Mouse (Mus musculus) forelimb bud, embryonic 11.5 days (tissue): Measurements from ENCODE around the gene Mcemp1.
A peak's percentile ranks its signal among the peaks of the same experiment; 100 is the strongest.

Experiments
- DNase-seq: peaks from one replicate; pipeline ENCODE4 v3.0.0-alpha.2; 2012; ENCODE audit warnings: low read depth, low spot score

Mcemp1 gene

GRCm38 (mm10) chr8:3665507-3665906, at the start of gene Mcemp1:
Gene Mcemp1 (plus strand): TSS chr8:3665754.
- DNase-seq, result no peak

GRCm38 (mm10) chr8:3621199-3621970, 44.2 kb upstream of the Mcemp1 start, which contains the start of the genes Xab2 and Pet100:
Gene Xab2 (minus strand): TSS chr8:3621316.
Gene Pet100 (plus strand): TSS chr8:3621548.
- peak; percentile 100 for DNase-seq

DNA sequence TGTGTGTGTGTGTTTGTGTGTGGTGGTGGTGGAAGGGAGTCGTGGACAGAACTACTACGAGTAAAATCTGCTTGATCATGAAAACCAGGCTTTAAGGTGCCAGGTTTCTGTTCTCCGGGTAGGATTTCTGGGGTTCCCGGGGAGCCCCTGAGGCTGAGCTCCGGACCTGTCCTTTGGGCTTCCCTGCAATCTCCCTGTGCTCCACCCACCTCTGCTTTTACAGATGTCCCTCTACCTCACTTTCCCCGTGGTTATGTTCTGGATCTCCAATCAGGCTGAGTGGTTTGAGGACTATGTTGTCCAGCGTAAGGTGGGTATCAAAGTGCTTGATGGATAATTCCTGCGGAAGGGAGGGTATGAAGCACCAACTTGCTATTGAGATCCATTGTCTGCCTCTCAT, 43.4 kb upstream of the Mcemp1 start:
- no peak for DNase-seq

GRCm38 (mm10) chr8:3625445-3625844, 40.1 kb upstream of the Mcemp1 start, which contains the start of gene Pcp2:
Gene Pcp2 (minus strand): TSS chr8:3625545.
- no peak for DNase-seq

- DNase-seq, result no peak
Measured at GRCm38 (mm10) chr8:3626971-3627370, 38.6 kb upstream of the Mcemp1 start.

GRCm38 (mm10) chr8:3628014-3628413, 37.5 kb upstream of the Mcemp1 start:
- DNase-seq, result peak; percentile 25

- DNase-seq, result peak; percentile 54
Measured at GRCm38 (mm10) chr8:3630647-3631477, 34.7 kb upstream of the Mcemp1 start, which contains the start of gene Stxbp2. Gene Stxbp2 (plus strand): TSS chr8:3630955.

- no peak for DNase-seq
Measured at GRCm38 (mm10) chr8:3631478-3631875, 34.1 kb upstream of the Mcemp1 start.

DNA sequence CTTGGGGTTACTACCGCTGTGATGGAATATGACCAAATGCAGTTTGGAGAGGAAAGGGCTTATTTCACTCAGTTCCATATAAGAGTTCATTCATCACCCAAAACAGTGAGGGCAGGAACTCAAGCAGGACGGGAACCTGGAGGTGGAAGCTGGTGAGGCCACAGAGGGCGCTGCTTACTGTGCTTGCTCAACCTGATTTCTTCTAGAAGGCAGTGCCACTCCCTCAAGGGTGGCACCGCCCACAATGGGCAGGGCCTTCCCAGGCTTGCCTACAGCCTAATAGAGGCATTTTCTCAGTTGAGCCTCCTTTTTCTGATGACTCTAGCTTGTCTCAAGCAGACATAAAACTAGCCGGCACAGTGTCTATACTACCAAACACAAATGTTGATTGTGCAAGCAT, 19.8 kb upstream of the Mcemp1 start:
- no peak for DNase-seq

DNA sequence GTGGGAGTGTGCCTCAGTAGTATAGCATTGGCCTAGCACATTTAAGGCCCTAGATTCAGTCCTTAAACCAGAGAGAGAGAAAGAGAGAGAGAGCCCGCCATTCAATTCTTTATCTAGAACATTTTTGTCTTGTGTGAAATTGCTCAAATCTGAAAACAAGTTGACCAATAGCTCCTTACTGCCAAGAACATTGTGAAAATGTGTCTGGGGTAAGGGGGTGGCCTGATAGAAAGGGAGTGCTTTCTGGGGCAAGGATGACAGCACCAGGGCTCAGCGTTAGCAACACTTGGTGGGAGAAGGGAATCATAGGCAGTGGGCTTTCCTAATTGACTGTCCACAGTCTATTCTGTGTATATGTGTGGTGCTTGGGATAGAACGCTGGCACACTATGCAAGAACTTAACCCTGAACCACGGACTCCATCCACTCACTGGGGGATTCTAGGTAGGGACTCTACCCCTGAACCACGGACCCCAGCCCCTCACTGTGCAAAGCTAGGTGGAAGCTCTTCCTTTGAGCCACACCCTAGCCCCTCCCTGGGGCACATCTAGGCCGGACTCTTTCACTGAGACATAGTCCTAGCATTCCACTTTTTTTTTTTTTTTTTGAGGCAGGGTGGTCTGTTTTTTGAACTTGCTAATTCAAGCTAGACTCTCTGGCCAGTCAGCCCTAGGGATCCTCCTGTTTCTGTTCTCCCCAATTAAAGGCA, 18.6 kb upstream of the Mcemp1 start:
- DNase-seq, result no peak

GRCm38 (mm10) chr8:3647561-3647960, 18.0 kb upstream of the Mcemp1 start:
- DNase-seq, result no peak

- no peak for DNase-seq
Measured at GRCm38 (mm10) chr8:3648268-3648667, 17.3 kb upstream of the Mcemp1 start.

DNA sequence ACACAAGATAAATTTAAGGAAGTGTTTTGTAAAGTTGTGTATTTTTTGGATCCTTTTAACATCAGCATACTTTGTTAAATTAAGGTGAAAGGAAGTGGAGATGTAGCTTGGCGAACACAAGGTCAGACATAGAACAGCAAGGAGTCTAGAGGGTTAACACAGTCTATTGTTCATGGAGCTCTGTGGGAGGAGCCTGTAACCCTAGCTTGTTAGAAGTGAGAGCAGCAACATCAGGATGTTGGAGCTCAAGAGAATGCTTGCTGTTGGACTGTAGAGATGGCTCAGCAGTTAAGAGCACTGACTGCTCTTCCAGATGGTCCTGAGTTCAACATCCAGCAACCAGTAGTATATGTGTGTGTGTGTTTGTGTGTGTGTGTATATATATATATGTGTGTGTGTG, 16.6 kb upstream of the Mcemp1 start:
- peak; percentile 35 for DNase-seq

- DNase-seq, result no peak
Measured at GRCm38 (mm10) chr8:3652845-3653244, 12.7 kb upstream of the Mcemp1 start.

GRCm38 (mm10) chr8:3654726-3655508, 10.6 kb upstream of the Mcemp1 start:
- no peak for DNase-seq

DNA sequence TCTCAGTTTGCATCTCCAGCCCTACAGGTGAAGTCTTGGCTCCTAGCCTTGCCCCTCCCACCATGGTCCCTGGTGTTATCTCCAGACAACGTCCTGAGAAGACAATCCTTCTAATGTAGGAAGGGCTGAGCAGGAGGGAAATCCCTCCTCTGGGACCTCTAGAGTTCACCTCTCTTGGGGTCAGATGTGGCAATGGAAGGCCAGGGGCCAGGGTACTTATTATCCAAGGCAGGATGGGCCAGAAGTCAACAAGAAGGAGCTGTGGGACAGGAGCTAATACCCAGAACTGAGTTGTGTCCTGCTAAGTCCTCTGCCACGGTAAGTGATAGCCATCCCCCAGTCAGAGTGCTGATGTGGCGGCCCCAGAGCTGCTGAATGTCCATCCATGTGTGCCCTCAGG, 10.0 kb upstream of the Mcemp1 start, which contains the start of gene Retn:
Gene Retn (plus strand): TSS at position 245 of the 400 bp plus-strand sequence.
- DNase-seq, result no peak

DNA sequence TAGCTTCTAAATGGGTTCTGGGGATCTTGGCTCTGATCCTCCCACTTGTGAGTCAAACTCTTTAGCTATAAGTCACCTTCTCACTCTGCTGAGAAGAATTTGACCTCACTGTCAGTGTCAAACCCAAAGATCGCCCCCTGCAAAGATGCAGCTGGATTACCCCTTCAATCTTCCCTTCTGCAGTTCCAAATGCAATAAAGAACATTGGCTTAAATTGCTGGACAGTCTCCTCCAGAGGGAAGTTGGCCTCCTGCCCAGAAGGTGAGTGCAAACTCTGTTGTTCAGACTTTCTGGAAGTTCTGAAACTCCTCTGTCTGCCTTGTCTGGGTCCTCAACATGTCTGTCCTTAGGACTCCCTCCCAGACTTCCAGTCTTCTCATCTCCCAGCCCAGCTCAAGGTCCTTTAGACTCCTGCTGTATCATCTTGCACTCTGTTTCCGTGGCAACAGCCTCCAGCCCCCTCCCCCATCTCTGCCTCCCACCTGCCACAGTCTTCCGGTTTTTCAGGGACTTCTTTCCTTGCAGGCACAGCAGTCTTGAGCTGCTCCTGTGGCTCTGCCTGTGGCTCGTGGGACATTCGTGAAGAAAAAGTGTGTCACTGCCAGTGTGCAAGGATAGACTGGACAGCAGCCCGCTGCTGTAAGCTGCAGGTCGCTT, 8.7 kb upstream of the Mcemp1 start:
- peak; percentile 27 for DNase-seq

- DNase-seq, result no peak
Measured at GRCm38 (mm10) chr8:3660889-3661288, 4.7 kb upstream of the Mcemp1 start.

DNA sequence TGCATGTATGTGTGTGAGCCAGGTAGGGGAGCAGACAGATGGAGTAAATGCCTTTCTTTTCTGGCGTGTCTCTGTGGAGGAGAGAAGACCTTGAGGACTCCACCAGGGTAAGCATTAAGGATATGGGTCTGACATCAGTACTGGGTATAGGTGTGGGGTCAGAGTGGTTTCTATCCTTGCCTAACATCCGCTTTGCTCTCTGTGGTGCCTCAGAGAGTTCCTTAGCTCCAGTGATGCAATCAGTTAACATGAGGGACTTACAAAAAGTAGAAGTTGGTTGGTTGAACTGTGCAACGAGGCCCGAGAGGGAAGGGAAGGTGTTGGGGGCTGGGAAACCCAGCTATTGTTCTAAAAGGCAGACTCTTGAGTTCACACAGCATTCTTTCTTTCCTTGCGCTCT, 1.1 kb upstream of the Mcemp1 start:
- DNase-seq, result no peak

GRCm38 (mm10) chr8:3670388-3670787, 4.8 kb downstream of the Mcemp1 start:
- no peak for DNase-seq
